Mouse (Mus musculus): ENCODE data around the gene Phldb3. TPM values are rescaled to one million over a fixed set of nuclear protein-coding genes. Genes with fewer than 3 reads are reported as not detected.

The Phldb3 gene
- polyA plus RNA-seq, 1 experiment = 5.9 TPM

DNA sequence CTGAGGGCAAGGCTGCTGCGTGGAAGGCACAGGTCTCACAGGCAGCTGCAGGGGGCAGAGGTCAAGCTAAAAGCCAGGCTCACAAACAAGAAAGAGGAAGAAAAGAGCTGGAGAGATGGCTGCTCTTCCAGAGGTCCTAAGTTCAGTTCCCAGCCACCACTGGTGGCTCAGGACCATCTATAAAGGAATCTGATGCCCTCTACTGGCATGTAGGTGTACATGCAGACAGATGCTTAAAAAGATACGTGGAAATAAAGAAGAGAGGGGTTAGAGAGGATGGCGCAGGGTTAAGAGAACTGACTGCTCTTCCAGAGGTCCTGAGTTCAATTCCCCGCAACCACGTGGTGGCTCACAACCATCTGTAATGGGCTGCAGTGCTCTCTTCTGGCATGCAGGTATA, 38.1 kb upstream of the Phldb3 start:
- H3K4me3 ChIP-seq (replicated peaks; ENCODE audit: extremely low read depth, low read depth, low read length) = no peak overlapping the region
- no peaks in the 10 kb centered on the region for H3K4me1 ChIP-seq (ENCODE audit: control insufficient read depth, insufficient read depth, low read length)
- WGBS = 62% methylated on average over 5 of the region's 5 CpGs
- no peak for DNase-seq
- TF ChIP-seq POLR2A (IDR thresholded peaks at IDR 0.05; ENCODE audit: borderline replicate concordance, extremely low read depth, low read depth, low read length) (no peak), CTCF (IDR thresholded peaks at IDR 0.05; ENCODE audit: insufficient read depth, low read length) (no peak)

DNA sequence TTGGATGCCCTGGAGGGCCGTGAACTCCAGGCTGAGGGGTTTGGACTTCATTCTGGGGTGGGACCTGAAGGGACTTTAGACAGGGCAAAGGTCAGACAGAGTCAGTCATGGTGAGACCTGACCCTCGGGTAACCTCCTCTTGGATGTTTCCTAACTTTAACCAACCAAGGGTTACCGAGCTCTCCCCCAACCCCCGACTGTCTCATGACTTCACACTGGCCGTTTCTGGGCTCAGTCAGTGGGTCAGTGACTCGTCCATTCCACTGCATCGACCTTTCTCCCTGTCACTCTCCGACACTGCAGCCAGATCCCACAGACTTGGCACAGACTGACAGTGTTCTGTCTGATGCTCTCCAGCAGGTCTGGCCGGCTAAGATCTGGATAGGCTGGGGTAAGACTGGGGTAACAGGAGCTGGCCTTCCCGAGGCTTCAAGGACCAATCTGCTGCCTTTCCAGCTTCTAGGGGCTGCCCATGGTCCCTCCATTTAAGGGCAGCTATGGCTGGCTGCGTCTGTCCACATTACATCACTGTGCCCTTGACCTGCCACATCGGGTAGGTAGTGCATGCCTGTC, 36.3 kb upstream of the Phldb3 start:
- Histone ChIP-seq H3K4me1 (ENCODE audit: control insufficient read depth, insufficient read depth, low read length) (no peaks in the 10 kb centered on the region), H3K4me3 (replicated peaks; ENCODE audit: extremely low read depth, low read depth, low read length) (no peak overlapping the region)
- no peak for TF ChIP-seq CTCF (IDR thresholded peaks at IDR 0.05; ENCODE audit: insufficient read depth, low read length)
- TF ChIP-seq POLR2A (IDR thresholded peaks at IDR 0.05; ENCODE audit: borderline replicate concordance, extremely low read depth, low read depth, low read length) = no peak
- 48% methylated on average over 12 of the region's 12 CpGs for WGBS
- DNase-seq = no peak

DNA sequence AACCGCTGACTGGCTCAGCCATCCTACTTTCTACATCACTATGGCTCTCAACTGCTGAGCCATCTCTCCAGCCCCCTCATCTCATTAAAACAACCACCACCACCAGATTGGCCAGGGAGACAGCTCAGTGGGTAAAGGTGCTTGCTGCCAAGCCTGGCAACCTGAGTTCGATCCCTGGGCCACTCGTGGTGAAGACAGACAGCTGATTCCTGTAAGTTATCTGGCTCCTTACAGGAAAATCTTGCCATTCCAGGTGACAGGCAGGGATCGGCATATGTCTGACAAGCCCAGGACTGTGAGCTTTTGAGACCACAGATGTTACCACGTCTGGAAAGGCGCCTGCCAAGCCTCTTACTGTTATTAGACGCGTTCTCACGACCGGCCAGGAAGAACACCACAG, 32.8 kb upstream of the Phldb3 start:
- TF ChIP-seq POLR2A (IDR thresholded peaks at IDR 0.05; ENCODE audit: borderline replicate concordance, extremely low read depth, low read depth, low read length) (no peak), CTCF (IDR thresholded peaks at IDR 0.05; ENCODE audit: insufficient read depth, low read length) (no peak)
- Histone ChIP-seq H3K4me1 (ENCODE audit: control insufficient read depth, insufficient read depth, low read length) (no peaks in the 10 kb centered on the region), H3K4me3 (replicated peaks; ENCODE audit: extremely low read depth, low read depth, low read length) (no peak overlapping the region)
- 89% methylated on average over 10 of the region's 10 CpGs for WGBS
- DNase-seq = no peak

DNA sequence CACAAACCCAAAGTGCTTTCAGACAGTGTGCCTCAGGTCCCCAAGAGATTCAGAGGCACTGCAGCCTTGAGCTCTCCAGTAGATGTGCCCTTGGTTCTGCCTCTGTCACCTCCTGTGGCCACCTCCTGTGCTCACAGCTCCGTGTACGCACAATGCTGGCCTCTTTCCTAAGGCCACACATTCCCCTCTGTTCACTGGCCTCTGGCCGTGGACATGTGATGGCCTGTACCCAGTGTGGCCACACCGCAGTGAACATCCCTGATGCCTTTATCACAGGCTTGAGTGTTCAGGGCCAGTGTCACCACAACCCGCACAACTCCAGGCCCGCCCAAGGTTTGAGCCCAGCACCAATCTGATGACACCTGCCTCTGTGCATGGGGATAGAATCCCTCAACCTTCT, 25.7 kb upstream of the Phldb3 start:
- DNase-seq = no peak
- WGBS = 83% methylated on average over 6 of the region's 6 CpGs

DNA sequence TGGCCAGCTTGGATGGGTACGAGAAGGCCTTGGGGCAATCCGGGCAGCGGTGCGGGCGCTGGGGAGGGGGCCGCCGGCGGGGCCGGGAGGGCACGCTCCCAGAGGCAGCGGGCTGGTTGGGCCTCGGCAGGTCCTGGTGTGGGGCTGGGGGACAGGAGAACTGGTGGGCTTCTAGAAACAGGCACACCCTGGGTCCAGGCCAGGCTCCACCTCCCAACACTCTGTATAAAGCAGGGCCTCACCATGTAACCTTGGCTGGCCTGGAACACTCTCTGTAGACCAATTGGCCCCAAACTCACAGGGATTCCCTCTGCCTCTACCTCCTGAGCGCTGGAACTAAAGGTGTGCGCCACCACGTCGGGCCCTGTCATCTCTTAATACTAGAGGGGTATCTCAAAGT, 24.6 kb upstream of the Phldb3 start:
- TF ChIP-seq CTCF (IDR thresholded peaks at IDR 0.05; ENCODE audit: insufficient read depth, low read length) = no peak
- H3K4me1 ChIP-seq (ENCODE audit: control insufficient read depth, insufficient read depth, low read length) = peaks cover 7% of the 10 kb centered on the region; the same call in 1 of the 2 replicates
- no peak for DNase-seq
- H3K4me3 ChIP-seq (replicated peaks; ENCODE audit: extremely low read depth, low read depth, low read length) = no peak overlapping the region
- WGBS = 55% methylated on average over 16 of the region's 16 CpGs

More for the DNA sequence above, 25.7 kb upstream of the Phldb3 start:
- H3K4me3 ChIP-seq (replicated peaks; ENCODE audit: extremely low read depth, low read depth, low read length) = no peak overlapping the region
- no peak for TF ChIP-seq CTCF (IDR thresholded peaks at IDR 0.05; ENCODE audit: insufficient read depth, low read length)
- no peak for TF ChIP-seq POLR2A (IDR thresholded peaks at IDR 0.05; ENCODE audit: borderline replicate concordance, extremely low read depth, low read depth, low read length)
- H3K4me1 ChIP-seq (ENCODE audit: control insufficient read depth, insufficient read depth, low read length) = peaks cover 7% of the 10 kb centered on the region; the same call in 1 of the 2 replicates

DNA sequence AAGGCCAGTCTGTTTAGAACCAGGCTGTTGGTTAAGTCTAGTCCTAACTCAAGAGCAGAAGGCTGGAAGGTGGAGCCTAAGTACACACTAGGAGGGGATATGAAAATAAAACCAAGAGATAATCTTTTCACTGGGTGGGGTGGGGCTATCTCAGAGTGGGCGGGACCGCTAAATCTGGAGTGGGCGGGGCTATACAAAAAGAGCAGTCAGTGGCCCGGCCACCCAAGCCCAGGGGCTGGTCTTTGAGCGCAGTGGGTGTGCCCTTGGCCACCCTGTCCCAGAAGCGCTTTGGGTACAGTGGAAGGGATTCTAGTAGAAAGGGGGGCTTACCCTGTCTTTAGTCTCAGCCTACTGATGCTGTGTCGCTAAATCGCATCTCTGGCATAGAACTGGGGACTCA, 23.7 kb upstream of the Phldb3 start:
- Histone ChIP-seq H3K4me1 (ENCODE audit: control insufficient read depth, insufficient read depth, low read length) (peaks cover 7% of the 10 kb centered on the region; the same call in 1 of the 2 replicates), H3K4me3 (replicated peaks; ENCODE audit: extremely low read depth, low read depth, low read length) (no peak overlapping the region)
- 10% methylated on average over 8 of the region's 8 CpGs for WGBS
- no peak for DNase-seq
- TF ChIP-seq CTCF (IDR thresholded peaks at IDR 0.05; ENCODE audit: insufficient read depth, low read length) (no peak), POLR2A (IDR thresholded peaks at IDR 0.05; ENCODE audit: borderline replicate concordance, extremely low read depth, low read depth, low read length) (no peak)

DNA sequence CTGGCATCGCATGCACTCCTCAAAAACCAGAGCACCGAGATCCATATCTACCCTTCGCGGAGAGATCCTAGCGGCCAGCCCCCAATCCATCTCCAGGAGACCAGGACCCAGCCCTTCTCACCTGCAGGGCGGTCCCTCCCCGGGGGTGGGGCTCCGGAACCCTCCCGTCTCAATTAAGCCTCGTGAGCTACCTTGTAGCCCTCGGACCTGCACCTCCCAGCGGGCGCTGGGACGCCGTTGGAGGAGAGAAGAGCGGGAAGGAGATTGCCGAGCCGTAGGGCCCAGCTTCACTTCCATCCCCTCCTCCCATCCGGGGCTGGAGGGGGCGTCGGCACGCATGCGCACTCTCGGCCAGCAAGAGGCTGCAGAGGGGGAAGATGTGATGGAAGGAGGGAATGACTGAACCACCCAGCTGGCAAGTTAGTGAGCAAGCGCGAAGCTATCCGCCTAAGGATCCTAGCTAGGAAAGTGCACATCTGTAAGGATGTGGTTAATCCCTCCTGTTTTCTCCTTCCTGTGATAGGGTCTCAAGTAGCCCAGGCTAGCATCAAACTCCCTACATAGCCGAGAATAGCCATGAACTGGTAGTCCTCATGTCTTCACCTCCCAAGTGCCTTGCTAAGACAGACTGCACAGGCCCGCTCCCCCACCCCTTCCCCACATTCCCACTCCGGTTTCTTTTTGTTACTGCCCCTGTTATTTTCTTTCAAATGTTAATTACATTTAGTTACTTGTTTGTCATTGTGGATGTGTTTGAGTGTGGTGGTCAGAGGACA, 23.0 kb upstream of the Phldb3 start, which contains the start of the genes Ethe1 and Zfp575:
Gene Ethe1, plus strand, starts transcription at position 214 of the 776 bp plus-strand sequence.
Gene Zfp575, minus strand, starts transcription at position 312 of the 776 bp plus-strand sequence.
- WGBS = 12% methylated on average over 30 of the region's 30 CpGs
- Histone ChIP-seq H3K4me1 (ENCODE audit: control insufficient read depth, insufficient read depth, low read length) (peaks cover 7% of the 10 kb centered on the region; the same call in 1 of the 2 replicates), H3K4me3 (replicated peaks; ENCODE audit: extremely low read depth, low read depth, low read length) (peak within 1 kb of the TSS; percentile 25)
- TF ChIP-seq CTCF (IDR thresholded peaks at IDR 0.05; ENCODE audit: insufficient read depth, low read length) (no peak), POLR2A (IDR thresholded peaks at IDR 0.05; ENCODE audit: borderline replicate concordance, extremely low read depth, low read depth, low read length) (peak; percentile 15; the same call in 1 of the 2 replicates)
- no peak for DNase-seq

DNA sequence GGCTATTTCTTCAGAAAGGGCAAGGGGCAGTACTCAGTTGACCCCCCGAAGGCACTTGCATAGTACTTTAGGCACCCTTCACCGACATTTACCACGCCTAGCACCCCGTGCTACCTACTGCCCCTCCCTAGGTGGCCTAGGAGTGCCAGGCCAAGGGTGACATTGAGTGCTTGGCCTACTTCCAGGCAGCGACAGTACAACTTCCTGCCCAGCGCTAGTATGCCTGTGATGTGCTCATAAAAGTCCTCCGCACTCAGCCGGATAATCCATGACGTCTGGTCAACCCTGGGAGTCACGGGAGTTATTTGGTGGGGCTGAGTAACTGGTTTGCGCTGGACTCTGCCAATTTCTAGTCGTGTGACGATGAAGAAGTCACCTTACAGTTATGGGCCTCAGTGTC, 22.2 kb upstream of the Phldb3 start:
- Histone ChIP-seq H3K4me1 (ENCODE audit: control insufficient read depth, insufficient read depth, low read length) (peaks cover 7% of the 10 kb centered on the region; the same call in 1 of the 2 replicates), H3K4me3 (replicated peaks; ENCODE audit: extremely low read depth, low read depth, low read length) (no peak overlapping the region)
- WGBS = 36% methylated on average over 13 of the region's 13 CpGs
- TF ChIP-seq POLR2A (IDR thresholded peaks at IDR 0.05; ENCODE audit: borderline replicate concordance, extremely low read depth, low read depth, low read length) (no peak), CTCF (IDR thresholded peaks at IDR 0.05; ENCODE audit: insufficient read depth, low read length) (no peak)
- no peak for DNase-seq

DNA sequence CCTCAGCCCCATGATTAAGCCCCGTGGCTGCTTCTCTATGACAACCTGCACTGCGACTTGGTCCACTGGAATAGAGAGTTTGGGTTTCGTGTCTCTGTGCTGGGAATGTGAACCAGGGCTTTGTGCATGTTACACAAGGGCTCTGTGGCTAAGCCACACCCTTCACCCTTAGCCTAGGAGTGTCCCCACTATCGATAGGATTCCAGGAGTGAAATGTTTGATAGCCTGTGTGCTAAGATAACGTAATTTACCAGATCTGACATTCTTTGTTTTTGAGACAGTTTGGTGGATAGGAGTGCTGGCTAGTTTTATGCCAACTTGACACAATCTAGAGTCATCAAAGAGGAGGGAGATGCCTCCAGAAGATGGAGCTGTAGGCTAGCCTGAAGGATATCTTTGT, 18.8 kb upstream of the Phldb3 start:
- DNase-seq = no peak
- TF ChIP-seq CTCF (IDR thresholded peaks at IDR 0.05; ENCODE audit: insufficient read depth, low read length) = no peak
- no peak for TF ChIP-seq POLR2A (IDR thresholded peaks at IDR 0.05; ENCODE audit: borderline replicate concordance, extremely low read depth, low read depth, low read length)
- 67% methylated on average over 5 of the region's 5 CpGs for WGBS
- Histone ChIP-seq H3K4me1 (ENCODE audit: control insufficient read depth, insufficient read depth, low read length) (peaks cover 7% of the 10 kb centered on the region; the same call in 1 of the 2 replicates), H3K4me3 (replicated peaks; ENCODE audit: extremely low read depth, low read depth, low read length) (no peak overlapping the region)

DNA sequence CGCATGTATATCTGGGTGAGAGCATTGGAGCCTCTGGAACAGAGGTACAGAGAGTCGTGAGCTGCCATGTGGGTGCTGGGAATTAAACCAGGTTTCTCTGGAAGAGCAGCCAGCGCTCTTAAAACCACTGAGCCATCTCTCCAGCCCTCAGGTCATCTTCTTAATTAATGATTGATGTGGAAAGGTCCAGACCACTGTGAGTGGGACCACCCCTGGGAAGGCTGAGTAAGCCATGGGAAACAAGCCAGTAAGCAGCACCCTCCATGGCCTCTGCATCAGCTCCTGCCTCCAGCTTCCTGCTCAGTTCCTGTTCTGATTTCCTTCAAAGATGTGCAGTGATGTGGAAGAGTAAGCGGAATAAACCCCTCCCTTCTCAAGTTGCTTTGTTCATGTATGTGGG, 18.4 kb upstream of the Phldb3 start:
- DNase-seq = no peak
- WGBS = 49% methylated on average over 4 of the region's 4 CpGs
- TF ChIP-seq CTCF (IDR thresholded peaks at IDR 0.05; ENCODE audit: insufficient read depth, low read length) = no peak
- no peak for TF ChIP-seq POLR2A (IDR thresholded peaks at IDR 0.05; ENCODE audit: borderline replicate concordance, extremely low read depth, low read depth, low read length)
- Histone ChIP-seq H3K4me1 (ENCODE audit: control insufficient read depth, insufficient read depth, low read length) (peaks cover 7% of the 10 kb centered on the region; the same call in 1 of the 2 replicates), H3K4me3 (replicated peaks; ENCODE audit: extremely low read depth, low read depth, low read length) (no peak overlapping the region)
